In the genomic region with DNA sequence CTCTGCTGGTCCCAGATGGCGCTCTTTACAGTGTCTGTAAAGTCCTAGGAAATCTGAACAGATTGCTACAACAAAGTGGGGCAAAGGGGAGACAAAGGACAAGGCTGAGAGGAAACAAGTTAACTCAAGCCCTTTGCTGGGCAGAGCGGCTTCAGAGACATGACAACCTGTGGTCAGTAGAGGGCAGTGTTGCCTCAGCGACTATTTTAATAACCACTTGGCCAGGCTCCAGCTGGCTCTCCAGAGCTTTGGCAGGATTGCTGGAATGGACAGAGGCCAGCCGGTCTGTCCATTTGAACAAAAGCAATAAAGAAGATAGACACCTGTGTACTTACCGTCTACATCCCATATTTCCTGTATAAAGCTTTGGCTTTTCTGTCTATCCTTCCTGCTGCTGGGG, we compare ENCODE assay signal across 9 mouse cellular contexts. TPM values are rescaled to one million over a fixed set of nuclear protein-coding genes. Genes with fewer than 3 reads are reported as not detected.
DNase-seq lines count a peak whose midpoint lies in the region; ATAC-seq and TF ChIP-seq lines count a peak whose summit lies in the region.
"Had no signal": no experiment of that assay in that cellular context is flagged by ENCODE, and none has a peak within 500 bp of the region (broad histone marks: within the 10 kb centered on the region; RNA-seq: fewer than 3 reads in every experiment).

No protein-coding gene starts in this region.

- no peak overlapping the region for H3K4me2 ChIP-seq in hindbrain, embryonic 13.5 days
- H3K4me2 ChIP-seq: limb, embryonic 15.5 days had no signal

- peaks cover 7% of the 10 kb centered on the region for H3K27me3 ChIP-seq in G1E (ENCODE audit: insufficient read depth, low read length)
- H3K27me3 ChIP-seq in hindbrain, embryonic 13.5 days: no peaks in the 10 kb centered on the region; the same call in 1 of the 2 replicates

- WGBS in hindbrain, embryonic 13.5 days: under 1% methylated on average over 5 of the region's 5 CpGs

- ATAC-seq in G1E (ENCODE audit: extremely low read depth, insufficient number of reproducible peaks, low FRiP score, poor library complexity, severe bottlenecking): no peak
- peak; percentile 17; the same call in 1 of the 2 replicates for ATAC-seq in frontal cortex, adult (ENCODE audit: low TSS enrichment)
- ATAC-seq in hindbrain, embryonic 13.5 days (ENCODE audit: low FRiP score): peak; percentile 29
- ATAC-seq in megakaryocyte progenitor cell, adult 5-6 weeks (replicated peaks; ENCODE audit: poor library complexity): peak; percentile 69

- no peaks in the 10 kb centered on the region for H3K4me1 ChIP-seq in G1E (ENCODE audit: insufficient read depth, low read depth, low read length)
- H3K4me1 ChIP-seq in hindbrain, embryonic 13.5 days (replicated peaks): peaks cover 69% of the 10 kb centered on the region

- no peak overlapping the region for H3K4me3 ChIP-seq in G1E (ENCODE audit: low read depth, low read length)
- H3K4me3 ChIP-seq in hindbrain, embryonic 13.5 days: no peak overlapping the region
- H3K4me3 ChIP-seq: limb, embryonic 15.5 days had no signal

- TF ChIP-seq CTCF in G1E (IDR thresholded peaks at IDR 0.05; ENCODE audit: low read depth, low read length): peak; percentile 61; the same call in 1 of the 2 replicates

- H3K36me3 ChIP-seq in G1E (replicated peaks): no peaks in the 10 kb centered on the region
- H3K36me3 ChIP-seq in hindbrain, embryonic 13.5 days: no peaks in the 10 kb centered on the region
- H3K36me3 ChIP-seq: limb, embryonic 15.5 days had no signal

- no peaks in the 10 kb centered on the region for H3K9me3 ChIP-seq in G1E (replicated peaks)
- no peaks in the 10 kb centered on the region for H3K9me3 ChIP-seq in hindbrain, embryonic 13.5 days
- H3K9me3 ChIP-seq: limb, embryonic 15.5 days had no signal

- peak overlapping the region; percentile 70 for H3K27ac ChIP-seq in hindbrain, embryonic 13.5 days
- H3K27ac ChIP-seq: limb, embryonic 15.5 days had no signal

- DNase-seq in G1E (ENCODE audit: low spot score): no peak
- DNase-seq in cerebellum, adult 11-12 months: peak; percentile 90
- peak; percentile 89 to 91 for DNase-seq in layer of hippocampus, postnatal 10 days (ENCODE audit: low spot score in 2 of 2)
- DNase-seq in right cerebral cortex, postnatal 14 days: peak; percentile 82
- DNase-seq in urinary bladder, postnatal 36 days (ENCODE audit: low spot score in 2 of 2): peak; percentile 74 to 85

- no peak overlapping the region for H3K9ac ChIP-seq in hindbrain, embryonic 13.5 days
- H3K9ac ChIP-seq: limb, embryonic 15.5 days had no signal

RNA-seq across cellular contexts. Expression of gene Camk1g, which starts 16.0 kb away (rescaled TPM):
- total RNA-seq in G1E (2014; fragmentation: Nextera tagmentation): not detected in 2 replicates
- total RNA-seq in G1E (2017): not detected in 2 replicates
- polyA plus RNA-seq in G1E (2012): not detected in 2 replicates
- polyA plus RNA-seq in hindbrain, embryonic 13.5 days (2015; fragmentation: Nextera tagmentation; extraction: Ambion mirVana): 31.7 and 35.5 TPM in 2 replicates
- 10 to 100 TPM; 39.3 to 40.3 TPM for total RNA-seq in layer of hippocampus, postnatal 10 days (2021)
- not detected in 2 replicates for total RNA-seq in megakaryocyte progenitor cell, adult 5-6 weeks (2015)
- total RNA-seq in megakaryocyte progenitor cell, adult 5-6 weeks (2017): not detected in 2 replicates

Comparison
In these comparisons a context has a peak if more than half of its experiments do, and no peak if none do; other contexts are left out.
1. RNA of gene Camk1g, which starts 16.0 kb away (total RNA-seq): 39.3 to 40.3 TPM in layer of hippocampus, postnatal 10 days; not detected in G1E and not detected in megakaryocyte progenitor cell, adult 5-6 weeks; every median in the first group is over 10 times any median in the second.